Mouse (Mus musculus) mature B cell (primary cell): ENCODE data around the gene Asb2.

Experiments
- in situ Hi-C: fragments of 300-500 bp; cut with MboI; formaldehyde crosslinking; loops from 2 replicates; pipeline ENCODE4 v1.14.3; 2019

The Asb2 gene

GRCm38 (mm10) chr12:103361539-103362307, 5.9 kb upstream of the Asb2 start:
- in situ Hi-C loops, result no loop called here

GRCm38 (mm10) chr12:103360812-103361211, 5.0 kb upstream of the Asb2 start:
- in situ Hi-C loops, result no loop called here

- in situ Hi-C loops, result no loop called here
Measured at GRCm38 (mm10) chr12:103358951-103359801, 3.4 kb upstream of the Asb2 start.

- in situ Hi-C loops, result no loop called here
Measured at GRCm38 (mm10) chr12:103358216-103358615, 2.4 kb upstream of the Asb2 start.

GRCm38 (mm10) chr12:103356415-103356748, 581 bp upstream of the Asb2 start:
- in situ Hi-C loops, result no loop called here

GRCm38 (mm10) chr12:103353538-103353937, 2.3 kb downstream of the Asb2 start:
- in situ Hi-C loops, result no loop called here

GRCm38 (mm10) chr12:103352735-103353134, 3.1 kb downstream of the Asb2 start:
- in situ Hi-C loops, result no loop called here

- in situ Hi-C loops, result no loop called here
Measured at GRCm38 (mm10) chr12:103348506-103348905, 7.3 kb downstream of the Asb2 start.

- in situ Hi-C loops, result no loop called here
Measured at GRCm38 (mm10) chr12:103347406-103347805, 8.4 kb downstream of the Asb2 start.

- in situ Hi-C loops, result no loop called here
Measured at GRCm38 (mm10) chr12:103346945-103347344, 8.9 kb downstream of the Asb2 start.

- in situ Hi-C loops, result no loop called here
Measured at GRCm38 (mm10) chr12:103344934-103345333, 10.9 kb downstream of the Asb2 start.

- in situ Hi-C loops, result no loop called here
Measured at GRCm38 (mm10) chr12:103343456-103343855, 12.3 kb downstream of the Asb2 start.

GRCm38 (mm10) chr12:103341212-103341611, 14.6 kb downstream of the Asb2 start:
- in situ Hi-C loops, result no loop called here

- in situ Hi-C loops, result no loop called here
Measured at GRCm38 (mm10) chr12:103338162-103338798, 17.5 kb downstream of the Asb2 start.

- in situ Hi-C loops, result no loop called here
Measured at GRCm38 (mm10) chr12:103336766-103337165, 19.0 kb downstream of the Asb2 start.

GRCm38 (mm10) chr12:103333426-103333825, 22.4 kb downstream of the Asb2 start:
- in situ Hi-C loops, result no loop called here

GRCm38 (mm10) chr12:103332879-103333278, 22.9 kb downstream of the Asb2 start:
- in situ Hi-C loops, result no loop called here

GRCm38 (mm10) chr12:103331491-103331890, 24.3 kb downstream of the Asb2 start:
- in situ Hi-C loops, result no loop called here

GRCm38 (mm10) chr12:103328448-103329191, 27.2 kb downstream of the Asb2 start:
- in situ Hi-C loops, result no loop called here

GRCm38 (mm10) chr12:103327107-103327506, 28.7 kb downstream of the Asb2 start:
- in situ Hi-C loops, result no loop called here

- in situ Hi-C loops, result no loop called here
Measured at GRCm38 (mm10) chr12:103326569-103326968, 29.2 kb downstream of the Asb2 start.
